Mouse (Mus musculus) liver, postnatal 0 days (tissue): ENCODE measurements around the gene Urad.

Experiments
- CTCF ChIP-seq: sonication (generic); IDR thresholded peaks from 2 replicates; pipeline ENCODE4 v1.5.1; 2016; ENCODE audit warnings: antibody characterized with exemption, low read depth
- EP300 ChIP-seq: IDR thresholded peaks from 2 replicates; pipeline ENCODE4 v1.6.1; 2016; ENCODE audit warnings: antibody characterized with exemption, low read depth, mild to moderate bottlenecking

GRCm38 (mm10) chr5:147297249-147297648, 25.0 kb downstream of the Urad start:
- no peak for TF ChIP-seq CTCF
- no peak for TF ChIP-seq EP300
